18 mouse cellular contexts compared by ENCODE assay signal in the genomic region with DNA sequence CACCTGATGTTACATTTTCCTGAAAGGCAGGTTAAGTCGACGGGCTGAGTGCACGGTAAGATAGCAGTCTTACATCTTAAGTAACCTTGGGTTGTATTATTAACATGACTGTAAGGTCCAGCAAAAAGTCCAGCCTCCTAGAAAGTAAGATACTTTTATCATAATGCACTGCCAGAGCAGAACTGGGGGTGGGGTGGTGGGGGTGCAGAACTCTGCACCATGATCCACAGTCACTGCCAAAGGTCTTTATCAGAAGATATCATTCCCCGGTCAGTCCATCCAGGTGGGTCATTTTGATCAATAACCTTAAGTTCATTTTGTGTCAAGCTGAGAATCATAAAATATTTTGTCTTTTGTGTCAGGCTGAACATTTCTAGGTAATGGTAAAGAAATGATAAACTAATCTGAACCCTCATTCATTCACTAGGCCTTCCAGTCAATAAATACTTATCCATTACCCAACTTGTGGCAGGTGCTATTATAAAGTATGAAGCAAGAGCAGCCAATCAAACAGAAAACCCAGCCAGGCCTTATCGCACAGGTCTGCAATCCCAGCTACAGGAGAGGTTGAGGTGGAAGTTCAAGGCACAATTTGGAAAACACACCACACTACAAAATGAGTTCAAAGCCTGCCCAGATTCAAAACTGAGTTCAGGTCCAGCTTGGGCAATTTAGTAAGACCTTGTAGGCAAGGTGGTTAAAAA. TPM values are rescaled to one million over a fixed set of nuclear protein-coding genes. Genes with fewer than 3 reads are reported as not detected.
"Had no signal": no experiment of that assay in that cellular context is flagged by ENCODE, and none has a peak within 500 bp of the region (broad histone marks: within the 10 kb centered on the region; RNA-seq: fewer than 3 reads in every experiment).

No protein-coding gene starts in this region.

- H3K27me3 ChIP-seq: lung, embryonic 15.5 days; midbrain, embryonic 13.5 days; midbrain, embryonic 15.5 days; neural tube, embryonic 12.5 days had no signal

- H3K4me3 ChIP-seq: lung, embryonic 15.5 days; megakaryocyte, embryonic 14.5 days; midbrain, embryonic 13.5 days; midbrain, embryonic 15.5 days; neural tube, embryonic 12.5 days had no signal

- H3K4me2 ChIP-seq: lung, embryonic 15.5 days; midbrain, embryonic 11.5 days; midbrain, embryonic 13.5 days; midbrain, embryonic 15.5 days; neural tube, embryonic 12.5 days had no signal

- H3K27ac ChIP-seq: lung, embryonic 15.5 days; macrophage; midbrain, embryonic 13.5 days; midbrain, embryonic 15.5 days; neural tube, embryonic 12.5 days had no signal

- H3K4me1 ChIP-seq: lung, embryonic 15.5 days; megakaryocyte, embryonic 14.5 days; midbrain, embryonic 13.5 days; midbrain, embryonic 15.5 days; neural tube, embryonic 12.5 days had no signal

- H3K9me3 ChIP-seq: lung, embryonic 15.5 days; megakaryocyte, embryonic 14.5 days; midbrain, embryonic 13.5 days; midbrain, embryonic 15.5 days; neural tube, embryonic 12.5 days had no signal

- H3K9ac ChIP-seq: lung, embryonic 15.5 days; midbrain, embryonic 13.5 days; midbrain, embryonic 15.5 days; neural tube, embryonic 12.5 days had no signal

- DNase-seq: lung, adult 2 months; lung, postnatal 14 days; lung, postnatal 36 days; right cerebral cortex, postnatal 14 days; thymus, adult 18-20 months; thymus, postnatal 14 days; thymus, postnatal 36 days had no signal

- H3K36me3 ChIP-seq: lung, embryonic 15.5 days; midbrain, embryonic 13.5 days; midbrain, embryonic 15.5 days; neural tube, embryonic 12.5 days had no signal

- ATAC-seq: lung, postnatal 0 days; midbrain, embryonic 13.5 days; midbrain, embryonic 15.5 days had no signal

RNA-seq across cellular contexts. Expression of a gene that starts 12.7 kb away (rescaled TPM):
- total RNA-seq: megakaryocyte progenitor cell, adult 5-6 weeks; monocyte, adult 5-6 weeks had no signal
- polyA plus RNA-seq: lung, adult 2 months; lung, postnatal 0 days; macrophage; thymus, postnatal 0 days had no signal
